Mouse (Mus musculus): ENCODE measurements around the gene Chat. TPM values are rescaled to one million over a fixed set of nuclear protein-coding genes. Genes with fewer than 3 reads are reported as not detected.
A peak's percentile ranks its signal among the peaks of the same experiment; 100 is the strongest.

The Chat gene
- polyA plus RNA-seq (2015; fragmentation: Nextera tagmentation; extraction: Ambion mirVana), result 3.0 TPM in 2 replicates

- Histone ChIP-seq H3K4me3 (peak within 1 kb of the TSS; percentile 43), H3K9ac (peak within 1 kb of the TSS; percentile 23; the same call in 1 of the 2 replicates), H3K27me3 (peaks cover 69% of the 10 kb centered on the region), H3K4me1 (replicated peaks) (peaks cover 25% of the 10 kb centered on the region), H3K4me2 (peak within 1 kb of the TSS; percentile 66), H3K36me3 (no peaks in the 10 kb centered on the region), H3K9me3 (no peaks in the 10 kb centered on the region), H3K27ac (replicated peaks) (no peak within 1 kb of the TSS)
- 19% methylated on average over 13 of the region's 13 CpGs for WGBS
- no peak for ATAC-seq (ENCODE audit: low FRiP score, low read depth)
Observed at GRCm38 (mm10) chr14:32465889-32466288, at the start of gene Chat. Gene Chat, minus strand, starts transcription at chr14:32465989.

GRCm38 (mm10) chr14:32513336-32514032, 47.7 kb upstream of the Chat start, which contains the start of gene Ercc6:
Gene Ercc6, plus strand, starts transcription at chr14:32513521.
- H3K36me3 ChIP-seq, result peaks cover 8% of the 10 kb centered on the region
- no peaks in the 10 kb centered on the region for H3K27me3 ChIP-seq
- H3K4me3 ChIP-seq, result peak within 1 kb of the TSS; percentile 76
- ATAC-seq (ENCODE audit: low FRiP score, low read depth), result peak; percentile 94
- WGBS, result under 1% methylated on average over 62 of the region's 62 CpGs
- H3K9me3 ChIP-seq, result no peaks in the 10 kb centered on the region
- H3K4me1 ChIP-seq (replicated peaks), result peaks cover 22% of the 10 kb centered on the region
- peak within 1 kb of the TSS; percentile 92 for H3K27ac ChIP-seq (replicated peaks)
- peak within 1 kb of the TSS; percentile 73 for H3K4me2 ChIP-seq
- H3K9ac ChIP-seq, result peak within 1 kb of the TSS; percentile 72

GRCm38 (mm10) chr14:32512912-32513311, 47.1 kb upstream of the Chat start:
- H3K9me3 ChIP-seq, result no peaks in the 10 kb centered on the region
- H3K27ac ChIP-seq (replicated peaks), result peak overlapping the region; percentile 92
- H3K36me3 ChIP-seq, result peaks cover 8% of the 10 kb centered on the region
- peaks cover 22% of the 10 kb centered on the region for H3K4me1 ChIP-seq (replicated peaks)
- WGBS, result 38% methylated on average over 9 of the region's 9 CpGs
- H3K27me3 ChIP-seq, result no peaks in the 10 kb centered on the region
- peak; percentile 59 for ATAC-seq (ENCODE audit: low FRiP score, low read depth)
- H3K9ac ChIP-seq, result peak overlapping the region; percentile 72
- H3K4me3 ChIP-seq, result peak overlapping the region; percentile 76
- H3K4me2 ChIP-seq, result peak overlapping the region; percentile 73

- Histone ChIP-seq H3K9ac (no peak overlapping the region), H3K27ac (replicated peaks) (no peak overlapping the region), H3K4me1 (replicated peaks) (peaks cover 11% of the 10 kb centered on the region), H3K9me3 (no peaks in the 10 kb centered on the region), H3K27me3 (no peaks in the 10 kb centered on the region), H3K36me3 (no peaks in the 10 kb centered on the region), H3K4me2 (no peak overlapping the region), H3K4me3 (no peak overlapping the region)
- 92% methylated on average over 6 of the region's 6 CpGs for WGBS
- ATAC-seq (ENCODE audit: low FRiP score, low read depth), result no peak
Observed at GRCm38 (mm10) chr14:32509443-32509961, 43.7 kb upstream of the Chat start.

- Histone ChIP-seq H3K4me1 (replicated peaks) (0 out of 2 replicates have a peak, but pooled peaks cover 5% of the 10 kb centered on the region), H3K36me3 (no peaks in the 10 kb centered on the region), H3K27me3 (no peaks in the 10 kb centered on the region), H3K27ac (replicated peaks) (no peak overlapping the region), H3K4me2 (no peak overlapping the region), H3K9me3 (no peaks in the 10 kb centered on the region), H3K4me3 (no peak overlapping the region), H3K9ac (no peak overlapping the region)
- no peak for ATAC-seq (ENCODE audit: low FRiP score, low read depth)
- 74% methylated on average over 10 of the region's 10 CpGs for WGBS
Observed at GRCm38 (mm10) chr14:32508105-32508835, 42.5 kb upstream of the Chat start.

- Histone ChIP-seq H3K9me3 (no peaks in the 10 kb centered on the region), H3K4me3 (no peak overlapping the region), H3K27ac (replicated peaks) (no peak overlapping the region), H3K4me1 (replicated peaks) (no peaks in the 10 kb centered on the region), H3K36me3 (no peaks in the 10 kb centered on the region), H3K27me3 (no peaks in the 10 kb centered on the region), H3K9ac (no peak overlapping the region), H3K4me2 (no peak overlapping the region)
- 69% methylated on average over 4 of the region's 4 CpGs for WGBS
- ATAC-seq (ENCODE audit: low FRiP score, low read depth), result no peak
Observed at GRCm38 (mm10) chr14:32507216-32507615, 41.4 kb upstream of the Chat start.

GRCm38 (mm10) chr14:32506329-32506728, 40.5 kb upstream of the Chat start:
- no peaks in the 10 kb centered on the region for H3K27me3 ChIP-seq
- H3K4me1 ChIP-seq (replicated peaks), result no peaks in the 10 kb centered on the region
- WGBS, result 89% methylated on average over 10 of the region's 10 CpGs
- no peaks in the 10 kb centered on the region for H3K36me3 ChIP-seq
- no peak for ATAC-seq (ENCODE audit: low FRiP score, low read depth)
- no peak overlapping the region for H3K27ac ChIP-seq (replicated peaks)
- H3K9ac ChIP-seq, result no peak overlapping the region
- H3K4me3 ChIP-seq, result no peak overlapping the region
- no peaks in the 10 kb centered on the region for H3K9me3 ChIP-seq
- H3K4me2 ChIP-seq, result no peak overlapping the region

GRCm38 (mm10) chr14:32503897-32504296, 38.1 kb upstream of the Chat start:
- Histone ChIP-seq H3K36me3 (no peaks in the 10 kb centered on the region), H3K9me3 (no peaks in the 10 kb centered on the region), H3K4me1 (replicated peaks) (no peaks in the 10 kb centered on the region), H3K27me3 (no peaks in the 10 kb centered on the region), H3K4me2 (no peak overlapping the region), H3K4me3 (no peak overlapping the region), H3K9ac (no peak overlapping the region), H3K27ac (replicated peaks) (no peak overlapping the region)
- 82% methylated on average over 1 of the region's 1 CpGs for WGBS
- no peak for ATAC-seq (ENCODE audit: low FRiP score, low read depth)

- Histone ChIP-seq H3K9ac (no peak overlapping the region), H3K4me3 (no peak overlapping the region), H3K27me3 (no peaks in the 10 kb centered on the region), H3K4me2 (no peak overlapping the region), H3K9me3 (no peaks in the 10 kb centered on the region), H3K36me3 (no peaks in the 10 kb centered on the region), H3K27ac (replicated peaks) (no peak overlapping the region), H3K4me1 (replicated peaks) (no peaks in the 10 kb centered on the region)
- 73% methylated on average over 9 of the region's 9 CpGs for WGBS
- peak; percentile 3; the same call in 1 of the 2 replicates for ATAC-seq (ENCODE audit: low FRiP score, low read depth)
Observed at GRCm38 (mm10) chr14:32502764-32503688, 37.2 kb upstream of the Chat start.

- Histone ChIP-seq H3K36me3 (no peaks in the 10 kb centered on the region), H3K27ac (replicated peaks) (no peak overlapping the region), H3K9ac (no peak overlapping the region), H3K4me3 (no peak overlapping the region), H3K4me2 (no peak overlapping the region), H3K4me1 (replicated peaks) (no peaks in the 10 kb centered on the region), H3K27me3 (no peaks in the 10 kb centered on the region), H3K9me3 (no peaks in the 10 kb centered on the region)
- 68% methylated on average over 2 of the region's 2 CpGs for WGBS
- no peak for ATAC-seq (ENCODE audit: low FRiP score, low read depth)
Observed at GRCm38 (mm10) chr14:32501303-32501702, 35.5 kb upstream of the Chat start.

- H3K9ac ChIP-seq, result no peak overlapping the region
- H3K4me2 ChIP-seq, result no peak overlapping the region
- 79% methylated on average over 8 of the region's 8 CpGs for WGBS
- ATAC-seq (ENCODE audit: low FRiP score, low read depth), result no peak
- no peak overlapping the region for H3K4me3 ChIP-seq
- H3K9me3 ChIP-seq, result no peaks in the 10 kb centered on the region
- H3K27ac ChIP-seq (replicated peaks), result no peak overlapping the region
- H3K4me1 ChIP-seq (replicated peaks), result peaks cover 4% of the 10 kb centered on the region; the same call in 1 of the 2 replicates
- H3K27me3 ChIP-seq, result no peaks in the 10 kb centered on the region
- no peaks in the 10 kb centered on the region for H3K36me3 ChIP-seq
Observed at GRCm38 (mm10) chr14:32496115-32496850, 30.5 kb upstream of the Chat start.
